Mouse (Mus musculus): Measurements from ENCODE around the gene Cmpk2.

DNA sequence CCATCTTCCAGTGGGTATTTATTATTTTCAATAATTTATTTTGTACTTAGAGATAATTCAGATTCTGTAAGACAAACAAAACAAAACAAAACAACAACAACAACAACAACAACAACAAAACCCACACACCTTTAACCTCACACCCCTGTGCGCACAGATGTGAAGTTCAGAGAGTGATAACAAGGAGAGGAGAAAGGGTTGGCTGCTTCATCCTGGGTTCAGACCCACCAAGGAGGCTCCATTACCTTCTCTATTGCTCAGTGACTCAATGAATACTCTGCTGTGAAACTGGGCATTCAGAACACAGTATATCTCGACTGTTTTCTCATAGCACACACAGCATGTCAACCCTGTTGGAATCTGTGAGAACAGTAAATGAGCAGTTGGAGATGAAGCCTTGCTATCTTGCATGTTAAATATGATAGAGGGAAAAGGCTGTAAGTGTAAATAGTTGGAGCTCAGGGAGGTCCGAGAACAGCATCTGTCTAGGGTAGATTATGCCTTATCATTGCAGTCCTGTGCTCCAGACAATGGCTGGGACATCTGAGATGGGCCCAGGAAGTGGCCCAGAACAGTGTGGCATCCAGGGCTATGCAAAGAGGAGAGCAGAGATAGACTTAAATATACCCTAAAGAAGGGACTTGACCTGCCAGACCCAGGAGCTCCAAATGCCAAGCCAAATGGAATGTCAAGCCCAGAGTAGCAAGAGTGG lies 3.9 kb downstream of the Cmpk2 start:
- TF ChIP-seq POLR2A (IDR thresholded peaks at IDR 0.05; ENCODE audit: control insufficient read depth, extremely low read depth, insufficient read depth, low read length, poor library complexity): no peak
- no peak for TF ChIP-seq CTCF (IDR thresholded peaks at IDR 0.05; ENCODE audit: borderline replicate concordance, control insufficient read depth, extremely low read depth, insufficient read depth, low read length, poor library complexity)
